Mouse (Mus musculus) midbrain, embryonic 12.5 days (tissue): ENCODE measurements around the gene Pla2g4f. TPM values are rescaled to one million over a fixed set of nuclear protein-coding genes. Genes with fewer than 3 reads are reported as not detected.

Experiments used
- ATAC-seq: fragments of 200-750 bp; cut with Nextera tagmentation; 2 replicates; pipeline ENCODE4 v1.8.0; 2017; ENCODE audit warnings: low read depth, moderate TSS enrichment, moderate library complexity; ENCODE audit not compliant: low FRiP score
- H3K27ac ChIP-seq: fragments of 300-500 bp; sonication (generic); replicated peaks from 2 replicates; pipeline ENCODE4 v1.5.1; 2016; ENCODE audit warnings: mild to moderate bottlenecking
- H3K27me3 ChIP-seq: fragments of 300-500 bp; sonication (generic); 2 replicates; pipeline ENCODE4 v1.6.1; 2016; ENCODE audit warnings: mild to moderate bottlenecking
- H3K36me3 ChIP-seq: fragments of 300-500 bp; sonication (generic); 2 replicates; pipeline ENCODE4 v1.6.1; 2016
- H3K4me1 ChIP-seq: fragments of 300-500 bp; sonication (generic); 2 replicates; pipeline ENCODE4 v1.6.1; 2016
- H3K4me2 ChIP-seq: fragments of 300-500 bp; sonication (generic); replicated peaks from 2 replicates; pipeline ENCODE4 v1.6.1; 2016; ENCODE audit warnings: mild to moderate bottlenecking, moderate library complexity
- H3K4me3 ChIP-seq: fragments of 300-500 bp; sonication (generic); 2 replicates; pipeline ENCODE4 v1.5.1; 2016; ENCODE audit warnings: mild to moderate bottlenecking
- H3K9ac ChIP-seq: fragments of 300-500 bp; sonication (generic); replicated peaks from 2 replicates; pipeline ENCODE4 v1.6.1; 2016; ENCODE audit warnings: mild to moderate bottlenecking, moderate library complexity
- H3K9me3 ChIP-seq: fragments of 300-500 bp; sonication (generic); 2 replicates; pipeline ENCODE4 v1.6.1; 2016; ENCODE audit warnings: mild to moderate bottlenecking
- WGBS: fragments of 180-500 bp; shearing (Covaris S2); methylation state at CpG from one replicate; pipeline ENCODE4 v1.1.7; 2016; 5-methylcytosine and 5-hydroxymethylcytosine counted together
- polyA plus RNA-seq: library from polyadenylated mRNA; unstranded; fragments of >200 nt; fragmentation: Nextera tagmentation; extraction: Ambion mirVana; gene quantifications from 2 replicates; pipeline ENCODE4 v1.2.1, GENCODE M21; 2016

Gene Pla2g4f
- polyA plus RNA-seq, 1 experiment from 2014 or later: 0.06 TPM

DNA sequence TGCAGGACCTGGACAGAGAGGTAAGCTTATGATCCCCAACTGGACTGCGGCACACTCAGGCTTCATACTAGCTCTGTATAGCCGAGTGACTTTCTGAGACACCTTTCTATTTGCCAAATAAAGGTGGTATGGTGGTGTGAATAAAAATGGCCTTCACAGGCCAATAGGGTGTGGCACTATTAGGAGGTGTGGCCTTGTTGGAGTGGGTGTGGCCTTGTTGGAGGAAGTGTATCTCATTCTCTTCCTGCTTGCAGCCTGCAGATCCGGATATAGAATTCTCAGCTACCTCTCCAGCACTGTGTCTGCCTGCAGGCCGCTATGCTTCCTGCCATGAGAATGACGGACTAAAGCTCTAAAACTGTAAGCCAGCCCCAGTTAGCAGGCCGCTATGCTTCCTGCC, 12.9 kb downstream of the Pla2g4f start:
- Histone ChIP-seq H3K9ac (no peak overlapping the region), H3K4me1 (no peaks in the 10 kb centered on the region), H3K4me2 (no peak overlapping the region), H3K27me3 (no peaks in the 10 kb centered on the region), H3K4me3 (no peak overlapping the region), H3K27ac (no peak overlapping the region), H3K9me3 (no peaks in the 10 kb centered on the region), H3K36me3 (no peaks in the 10 kb centered on the region)
- no peak for ATAC-seq
- 95% methylated on average over 6 of the region's 6 CpGs for WGBS

DNA sequence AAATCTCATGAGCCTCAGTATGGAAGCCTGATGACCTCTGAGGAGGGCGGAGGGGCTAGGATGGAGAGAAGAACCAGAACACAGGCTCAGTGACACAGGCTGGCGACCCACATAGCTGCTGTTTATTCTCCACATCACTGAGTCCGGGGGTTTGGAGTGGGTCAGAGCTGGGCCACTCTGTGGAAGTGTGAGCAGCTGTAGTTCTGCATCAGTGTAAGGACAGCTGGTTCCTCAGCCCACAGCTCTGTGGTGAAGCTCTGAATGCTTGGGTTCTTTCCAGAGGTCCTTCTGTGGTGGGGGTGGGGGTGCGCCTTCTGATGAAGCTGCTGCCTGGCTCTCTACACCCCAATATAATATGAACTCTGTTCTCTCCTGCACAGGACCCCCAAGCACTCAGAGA, 14.1 kb downstream of the Pla2g4f start:
- H3K9me3 ChIP-seq: no peaks in the 10 kb centered on the region
- ATAC-seq: no peak
- no peak overlapping the region for H3K4me2 ChIP-seq
- no peak overlapping the region for H3K9ac ChIP-seq
- H3K4me1 ChIP-seq: no peaks in the 10 kb centered on the region
- H3K36me3 ChIP-seq: no peaks in the 10 kb centered on the region
- H3K27ac ChIP-seq: no peak overlapping the region
- H3K4me3 ChIP-seq: no peak overlapping the region
- H3K27me3 ChIP-seq: no peaks in the 10 kb centered on the region
- 79% methylated on average over 4 of the region's 4 CpGs for WGBS

DNA sequence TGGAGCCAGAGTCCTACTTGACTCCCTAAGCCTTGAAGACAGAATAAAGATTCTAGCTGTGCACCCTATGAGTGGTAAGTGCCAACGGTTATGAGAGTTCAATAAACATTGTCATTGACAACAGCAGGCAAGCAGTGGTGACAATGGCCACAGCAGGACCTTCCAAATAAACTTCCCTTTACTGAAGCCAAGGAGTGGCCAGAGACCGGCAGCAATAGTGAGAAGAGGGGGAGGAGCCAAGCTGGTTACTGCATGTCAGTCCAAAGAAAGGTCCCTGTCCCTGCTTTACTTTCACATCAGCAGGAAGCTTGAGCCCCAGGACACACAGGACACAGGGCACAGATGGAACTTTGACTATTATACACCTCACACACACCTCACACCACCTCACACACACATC, 17.8 kb downstream of the Pla2g4f start:
- H3K9ac ChIP-seq: no peak overlapping the region
- no peak overlapping the region for H3K4me2 ChIP-seq
- no peaks in the 10 kb centered on the region for H3K27me3 ChIP-seq
- no peaks in the 10 kb centered on the region for H3K36me3 ChIP-seq
- no peak overlapping the region for H3K4me3 ChIP-seq
- no peak for ATAC-seq
- H3K27ac ChIP-seq: no peak overlapping the region
- H3K9me3 ChIP-seq: no peaks in the 10 kb centered on the region
- 12% methylated on average over 2 of the region's 2 CpGs for WGBS
- H3K4me1 ChIP-seq: 0 out of 2 replicates have a peak, but pooled peaks cover 4% of the 10 kb centered on the region

DNA sequence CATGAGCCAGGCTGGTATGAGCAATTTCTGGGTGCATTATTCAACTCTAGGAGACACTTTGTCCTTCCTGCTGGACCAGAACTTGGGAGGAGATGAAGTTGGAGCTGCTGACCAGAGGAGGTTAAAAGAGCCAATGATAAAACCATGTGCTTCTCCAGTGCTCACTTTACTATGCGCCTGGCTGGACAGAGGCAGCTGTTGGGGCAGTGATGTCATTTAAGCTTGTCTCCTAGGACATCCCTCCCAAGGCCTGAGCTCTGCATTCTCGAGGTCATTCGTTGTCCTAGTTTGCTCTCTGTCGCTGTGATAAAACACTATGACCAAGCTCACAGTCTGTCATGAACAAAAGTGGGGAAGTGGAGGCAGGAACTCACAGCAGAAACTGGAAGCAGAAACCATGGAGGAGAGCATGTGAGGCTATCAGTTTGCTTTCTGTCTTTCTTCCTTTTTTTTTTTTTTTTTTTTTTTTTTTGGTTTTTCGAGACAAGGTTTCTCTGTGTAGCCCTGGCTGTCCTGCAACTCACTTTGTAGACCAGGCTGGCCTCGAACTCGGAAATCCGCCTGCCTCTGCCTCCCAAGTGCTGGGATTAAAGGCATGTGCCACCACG, 22.4 kb downstream of the Pla2g4f start:
- no peaks in the 10 kb centered on the region for H3K27me3 ChIP-seq
- H3K4me3 ChIP-seq: no peak overlapping the region
- ATAC-seq: no peak
- no peak overlapping the region for H3K9ac ChIP-seq
- no peaks in the 10 kb centered on the region for H3K36me3 ChIP-seq
- no peak overlapping the region for H3K27ac ChIP-seq
- H3K4me1 ChIP-seq: 0 out of 2 replicates have a peak, but pooled peaks cover 4% of the 10 kb centered on the region
- WGBS: 82% methylated on average over 9 of the region's 9 CpGs
- no peak overlapping the region for H3K4me2 ChIP-seq
- no peaks in the 10 kb centered on the region for H3K9me3 ChIP-seq

DNA sequence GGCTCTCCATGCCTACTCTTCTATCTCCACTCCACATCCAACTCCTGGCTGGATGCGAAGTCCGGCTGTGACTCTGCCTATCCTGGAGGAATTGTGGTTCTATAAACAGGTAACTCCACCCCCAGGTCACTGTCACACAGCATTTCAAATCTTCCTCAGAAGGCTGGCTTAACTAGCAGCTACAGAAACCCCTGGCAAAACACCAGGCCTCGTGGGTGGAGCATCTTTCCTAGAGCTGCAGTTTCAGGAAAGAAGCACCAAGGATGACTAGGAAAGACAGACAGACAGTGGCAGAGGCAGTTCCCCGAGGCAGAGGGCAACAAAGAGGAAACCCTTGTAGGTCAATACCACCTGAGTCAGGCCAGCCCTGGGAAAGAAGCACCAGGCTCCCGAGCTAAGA, 25.0 kb downstream of the Pla2g4f start, which contains the start of gene Pla2g4d:
Pla2g4d (minus strand) TSS at position 203 of the 400 bp plus-strand sequence.
- Histone ChIP-seq H3K27ac (no peak within 1 kb of the TSS), H3K4me1 (no peaks in the 10 kb centered on the region), H3K4me3 (no peak within 1 kb of the TSS), H3K9me3 (no peaks in the 10 kb centered on the region), H3K4me2 (no peak within 1 kb of the TSS), H3K36me3 (no peaks in the 10 kb centered on the region), H3K27me3 (no peaks in the 10 kb centered on the region), H3K9ac (no peak within 1 kb of the TSS)
- ATAC-seq: no peak
- 72% methylated on average over 5 of the region's 5 CpGs for WGBS

DNA sequence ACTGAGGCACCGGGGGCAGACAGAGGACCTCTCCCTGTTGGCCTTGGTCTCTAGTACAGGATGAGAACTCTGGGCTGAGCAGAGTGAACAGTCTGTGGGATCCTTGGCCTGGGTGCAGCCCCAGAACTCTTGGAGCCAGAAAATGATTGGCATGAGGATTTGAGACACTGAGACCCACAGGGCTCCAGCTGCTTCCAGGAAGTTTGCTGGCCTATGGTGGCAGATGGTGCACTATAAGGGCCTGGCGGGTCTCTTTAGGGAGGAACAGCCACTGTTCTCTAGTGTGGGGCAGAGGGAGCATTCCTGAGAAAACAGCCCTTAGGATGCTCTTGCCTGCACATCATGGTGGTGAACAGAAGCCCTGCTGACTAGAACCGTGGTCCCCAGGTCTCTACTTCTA, 25.6 kb downstream of the Pla2g4f start:
- WGBS: 94% methylated on average over 3 of the region's 3 CpGs
- H3K9me3 ChIP-seq: no peaks in the 10 kb centered on the region
- H3K4me3 ChIP-seq: no peak overlapping the region
- H3K27me3 ChIP-seq: no peaks in the 10 kb centered on the region
- H3K4me1 ChIP-seq: no peaks in the 10 kb centered on the region
- H3K36me3 ChIP-seq: no peaks in the 10 kb centered on the region
- H3K4me2 ChIP-seq: no peak overlapping the region
- H3K27ac ChIP-seq: no peak overlapping the region
- ATAC-seq: no peak
- no peak overlapping the region for H3K9ac ChIP-seq

DNA sequence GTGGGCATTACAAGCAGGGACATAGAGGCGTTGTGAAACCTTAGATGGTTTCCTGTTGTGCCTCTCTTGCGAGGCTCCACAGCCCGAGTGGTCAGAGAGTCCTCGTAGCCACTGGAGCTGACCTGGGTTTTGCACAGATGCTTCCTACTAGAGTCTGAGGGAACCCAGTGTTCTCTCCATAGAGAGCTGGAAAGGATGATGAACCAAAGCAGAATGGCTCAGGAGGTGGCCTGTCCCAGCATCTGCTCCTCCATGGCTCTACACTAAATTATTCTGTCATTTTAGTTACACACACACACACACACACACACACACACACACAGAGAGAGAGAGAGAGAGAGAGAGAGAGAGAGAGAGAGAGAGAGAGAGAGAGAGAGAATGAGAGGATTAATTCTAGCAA, 28.3 kb downstream of the Pla2g4f start:
- Histone ChIP-seq H3K36me3 (no peaks in the 10 kb centered on the region), H3K4me2 (no peak overlapping the region), H3K9ac (no peak overlapping the region), H3K9me3 (no peaks in the 10 kb centered on the region), H3K4me3 (no peak overlapping the region), H3K27me3 (no peaks in the 10 kb centered on the region), H3K27ac (no peak overlapping the region), H3K4me1 (no peaks in the 10 kb centered on the region)
- 80% methylated on average over 4 of the region's 4 CpGs for WGBS
- ATAC-seq: no peak

DNA sequence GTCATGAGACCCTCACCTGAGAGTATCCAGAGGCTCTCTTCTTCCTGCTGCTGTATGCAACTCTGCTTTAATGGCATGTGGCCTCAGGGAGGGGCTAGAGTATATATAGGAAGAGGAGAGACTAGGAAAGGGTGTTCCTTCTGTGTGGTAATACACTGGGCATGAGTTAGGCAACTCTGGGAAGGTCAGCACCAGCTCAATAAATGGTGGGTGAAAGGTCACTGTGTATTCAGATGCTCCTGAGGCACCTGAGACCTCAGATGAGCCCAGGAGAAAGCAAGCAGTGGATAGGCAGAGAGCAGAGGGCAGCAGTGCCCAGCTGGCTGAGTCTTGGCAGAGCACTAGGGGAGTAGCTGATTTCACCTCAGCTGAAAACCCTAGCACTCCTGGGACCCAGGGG, 29.3 kb downstream of the Pla2g4f start:
- Histone ChIP-seq H3K9ac (no peak overlapping the region), H3K4me1 (no peaks in the 10 kb centered on the region), H3K4me3 (no peak overlapping the region), H3K36me3 (no peaks in the 10 kb centered on the region), H3K27me3 (no peaks in the 10 kb centered on the region), H3K9me3 (no peaks in the 10 kb centered on the region), H3K27ac (no peak overlapping the region), H3K4me2 (no peak overlapping the region)
- ATAC-seq: no peak

DNA sequence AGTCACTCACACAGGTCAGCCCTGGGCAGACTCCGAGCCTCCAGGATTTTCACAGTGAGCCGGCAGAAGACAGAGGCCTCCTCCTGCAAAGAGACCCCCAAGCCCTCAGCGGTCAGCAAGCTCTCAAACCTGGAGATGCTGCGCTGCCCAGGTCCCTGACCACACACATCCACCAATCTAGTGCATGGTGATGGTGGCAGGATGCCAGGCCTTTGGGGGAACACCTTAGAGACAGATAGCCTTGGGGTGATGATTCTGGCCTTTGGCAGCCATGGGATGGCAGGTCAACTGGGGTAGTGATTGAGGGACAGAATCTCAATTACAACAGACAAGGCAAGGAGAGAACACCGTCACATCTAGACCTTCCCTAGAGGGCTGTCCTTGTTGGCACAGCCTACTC, 29.9 kb downstream of the Pla2g4f start:
- no peaks in the 10 kb centered on the region for H3K9me3 ChIP-seq
- no peaks in the 10 kb centered on the region for H3K36me3 ChIP-seq
- no peak overlapping the region for H3K4me2 ChIP-seq
- H3K4me3 ChIP-seq: no peak overlapping the region
- H3K27ac ChIP-seq: no peak overlapping the region
- no peaks in the 10 kb centered on the region for H3K27me3 ChIP-seq
- 89% methylated on average over 5 of the region's 5 CpGs for WGBS
- no peak for ATAC-seq
- H3K9ac ChIP-seq: no peak overlapping the region
- no peaks in the 10 kb centered on the region for H3K4me1 ChIP-seq

DNA sequence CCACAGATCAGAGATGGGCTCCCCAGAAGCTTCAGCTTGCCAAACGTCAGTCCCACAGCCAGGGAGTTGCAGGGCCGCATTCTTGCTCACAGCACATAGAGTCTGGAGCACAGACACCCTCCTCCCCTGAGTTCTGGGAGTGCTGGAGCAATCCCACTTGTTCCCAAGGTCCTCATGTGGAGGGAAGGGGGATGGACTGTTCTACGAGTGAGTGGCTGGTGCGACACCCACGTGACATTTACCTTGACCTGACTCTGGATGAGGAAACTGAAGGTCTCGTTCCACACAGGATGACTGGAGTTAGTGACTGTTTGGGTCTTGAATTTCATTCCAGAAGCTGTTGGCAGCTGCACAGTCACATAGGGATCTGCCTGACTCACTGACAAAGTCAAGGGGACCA, 30.4 kb downstream of the Pla2g4f start:
- Histone ChIP-seq H3K4me2 (no peak overlapping the region), H3K27ac (no peak overlapping the region), H3K4me3 (no peak overlapping the region), H3K9me3 (no peaks in the 10 kb centered on the region), H3K9ac (no peak overlapping the region), H3K36me3 (no peaks in the 10 kb centered on the region), H3K4me1 (no peaks in the 10 kb centered on the region), H3K27me3 (no peaks in the 10 kb centered on the region)
- ATAC-seq: no peak
- WGBS: 69% methylated on average over 6 of the region's 6 CpGs

DNA sequence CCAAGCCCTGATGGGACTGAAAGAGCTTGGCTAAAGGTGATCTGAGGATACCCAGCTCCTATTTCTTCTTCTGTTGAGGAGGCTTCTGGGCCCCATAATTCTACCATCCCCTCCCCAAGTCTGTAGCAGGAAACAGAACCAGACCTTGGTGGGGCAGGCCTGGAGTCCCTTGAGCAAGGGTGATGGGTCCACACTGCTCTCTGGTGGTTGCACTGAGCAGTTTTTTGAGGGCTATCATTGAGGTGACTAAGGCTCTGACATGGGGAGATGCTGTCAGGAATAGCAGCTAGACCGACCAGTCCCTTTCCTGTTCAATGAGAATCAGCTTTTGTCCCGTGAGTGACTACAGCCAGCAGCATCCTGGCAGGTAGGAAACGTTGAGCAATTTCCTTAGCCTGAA, 32.7 kb downstream of the Pla2g4f start:
- WGBS: 66% methylated on average over 3 of the region's 3 CpGs
- Histone ChIP-seq H3K9me3 (no peaks in the 10 kb centered on the region), H3K4me1 (no peaks in the 10 kb centered on the region), H3K27ac (no peak overlapping the region), H3K27me3 (no peaks in the 10 kb centered on the region), H3K4me2 (no peak overlapping the region), H3K9ac (no peak overlapping the region), H3K4me3 (no peak overlapping the region), H3K36me3 (no peaks in the 10 kb centered on the region)
- ATAC-seq: no peak

DNA sequence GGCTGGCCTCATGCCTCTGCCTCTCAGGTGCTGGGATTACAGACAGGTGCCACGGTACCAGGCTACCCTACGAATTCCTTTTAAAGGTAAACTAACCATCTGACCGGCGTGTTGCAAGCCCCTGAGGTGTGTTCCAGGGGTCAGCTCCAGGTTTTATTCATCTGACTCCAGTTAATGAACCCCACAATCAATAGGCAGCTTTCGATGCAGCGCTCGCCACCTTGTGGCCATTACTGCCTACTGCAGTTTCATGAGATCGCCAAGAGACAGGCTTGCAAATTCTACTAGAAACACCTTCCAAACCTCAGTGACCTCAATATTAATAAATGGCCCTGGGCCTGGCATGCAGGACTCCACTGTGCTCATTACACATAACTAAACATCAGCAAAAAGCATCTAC, 34.0 kb downstream of the Pla2g4f start:
- Histone ChIP-seq H3K4me2 (no peak overlapping the region), H3K27me3 (no peaks in the 10 kb centered on the region)
- ATAC-seq: no peak

DNA sequence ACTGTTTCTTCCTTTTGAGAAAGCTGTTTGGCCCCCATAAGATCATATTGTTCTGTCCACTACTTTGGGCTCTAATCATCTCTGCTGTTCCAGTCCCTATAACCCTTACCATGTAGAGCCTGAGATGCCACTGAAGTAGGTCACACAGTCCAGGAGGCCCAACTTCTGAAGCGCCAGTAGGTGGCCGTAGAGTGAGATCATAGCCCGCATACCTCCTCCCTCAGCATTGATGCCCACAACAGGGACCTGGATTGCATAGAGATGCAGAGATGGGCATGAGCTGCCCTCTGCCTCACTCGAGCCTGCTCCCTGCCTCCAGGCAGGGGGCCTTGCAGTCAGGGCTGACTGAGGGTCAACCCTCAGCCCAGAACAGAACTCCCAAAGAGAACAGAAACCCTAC, 37.0 kb downstream of the Pla2g4f start:
- no peak for ATAC-seq
- H3K27ac ChIP-seq: no peak overlapping the region
- no peaks in the 10 kb centered on the region for H3K9me3 ChIP-seq
- H3K9ac ChIP-seq: no peak overlapping the region
- no peak overlapping the region for H3K4me3 ChIP-seq
- H3K27me3 ChIP-seq: no peaks in the 10 kb centered on the region
- H3K4me1 ChIP-seq: no peaks in the 10 kb centered on the region
- no peaks in the 10 kb centered on the region for H3K36me3 ChIP-seq
- WGBS: 76% methylated on average over 4 of the region's 4 CpGs
- H3K4me2 ChIP-seq: no peak overlapping the region

More for the DNA sequence above, 34.0 kb downstream of the Pla2g4f start:
- Histone ChIP-seq H3K4me3 (no peak overlapping the region), H3K9ac (no peak overlapping the region), H3K27ac (no peak overlapping the region), H3K9me3 (no peaks in the 10 kb centered on the region), H3K4me1 (no peaks in the 10 kb centered on the region), H3K36me3 (no peaks in the 10 kb centered on the region)
- WGBS: 17% methylated on average over 8 of the region's 8 CpGs
